In the genomic region with DNA sequence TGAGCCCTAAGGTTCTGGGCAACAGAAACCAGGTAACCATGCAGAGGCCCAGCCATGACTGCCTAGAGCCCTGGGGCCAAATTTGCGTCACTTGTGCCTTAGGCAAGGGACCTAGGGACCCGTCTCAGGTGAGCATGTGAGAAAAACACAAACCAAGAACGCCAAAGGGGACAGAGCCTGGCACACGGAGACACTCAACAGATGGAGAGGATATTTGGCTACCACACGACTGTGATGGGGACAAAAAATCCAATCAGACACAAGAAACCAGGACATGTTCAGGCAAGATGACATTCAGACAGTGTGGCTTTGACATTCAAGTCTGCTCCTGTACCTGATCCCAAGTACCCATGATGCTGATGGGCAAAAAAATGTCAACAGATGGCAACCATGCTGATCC, we compare ENCODE assay signal across 17 mouse cellular contexts. TPM values are rescaled to one million over a fixed set of nuclear protein-coding genes. Genes with fewer than 3 reads are reported as not detected.
DNase-seq lines count a peak whose midpoint lies in the region; ATAC-seq and TF ChIP-seq lines count a peak whose summit lies in the region.
"Had no signal": no experiment of that assay in that cellular context is flagged by ENCODE, and none has a peak within 500 bp of the region (broad histone marks: within the 10 kb centered on the region; RNA-seq: fewer than 3 reads in every experiment).

No protein-coding gene starts in this region.

- H3K4me1 ChIP-seq in forebrain, embryonic 13.5 days: peaks cover 78% of the 10 kb centered on the region
- H3K4me1 ChIP-seq in forebrain, embryonic 10.5 days: peaks cover 39% of the 10 kb centered on the region
- peaks cover 53% of the 10 kb centered on the region for H3K4me1 ChIP-seq in cerebellum, adult 2 months (ENCODE audit: control insufficient read depth, insufficient read depth, low read length)
- peaks cover 71% of the 10 kb centered on the region for H3K4me1 ChIP-seq in forebrain, embryonic 16.5 days (replicated peaks; ENCODE audit: control insufficient read depth, insufficient read depth, low read length)
- peaks cover 69% of the 10 kb centered on the region for H3K4me1 ChIP-seq in midbrain, embryonic 16.5 days (ENCODE audit: control insufficient read depth, insufficient read depth, low read length)

- no peak for TF ChIP-seq CTCF in cerebellum, adult 2 months (IDR thresholded peaks at IDR 0.05; ENCODE audit: borderline replicate concordance, insufficient read depth, low read depth, low read length)

- peaks cover 90% of the 10 kb centered on the region for H3K36me3 ChIP-seq in forebrain, embryonic 13.5 days (ENCODE audit: poor library complexity, severe bottlenecking)
- H3K36me3 ChIP-seq in forebrain, embryonic 10.5 days (replicated peaks): peaks cover 91% of the 10 kb centered on the region
- H3K36me3 ChIP-seq in forebrain, embryonic 16.5 days (ENCODE audit: control insufficient read depth, insufficient read depth): peaks cover 64% of the 10 kb centered on the region
- H3K36me3 ChIP-seq in midbrain, embryonic 16.5 days (ENCODE audit: control insufficient read depth, insufficient read depth, low read length): peaks cover 56% of the 10 kb centered on the region

- ATAC-seq in forebrain, embryonic 13.5 days: no peak
- ATAC-seq in forebrain, embryonic 16.5 days: no peak
- no peak for ATAC-seq in midbrain, embryonic 16.5 days
- ATAC-seq: intestine, embryonic 15.5 days had no signal

- H3K9me3 ChIP-seq in forebrain, embryonic 13.5 days (replicated peaks): no peaks in the 10 kb centered on the region; the same call in 1 of the 2 replicates
- peaks cover 15% of the 10 kb centered on the region for H3K9me3 ChIP-seq in forebrain, embryonic 10.5 days
- no peaks in the 10 kb centered on the region for H3K9me3 ChIP-seq in forebrain, embryonic 16.5 days (ENCODE audit: control insufficient read depth, low read length)
- no peaks in the 10 kb centered on the region for H3K9me3 ChIP-seq in midbrain, embryonic 16.5 days (replicated peaks; ENCODE audit: control insufficient read depth, low read length, poor library complexity, severe bottlenecking)
- H3K9me3 ChIP-seq: intestine, embryonic 15.5 days had no signal

- H3K4me2 ChIP-seq in forebrain, embryonic 13.5 days: peak overlapping the region; percentile 34
- H3K4me2 ChIP-seq in forebrain, embryonic 16.5 days (ENCODE audit: low read length): peak overlapping the region; percentile 44
- peak overlapping the region; percentile 25 for H3K4me2 ChIP-seq in midbrain, embryonic 16.5 days (ENCODE audit: low read length)
- H3K4me2 ChIP-seq: intestine, embryonic 15.5 days; limb, embryonic 12.5 days had no signal

- no peaks in the 10 kb centered on the region for H3K27me3 ChIP-seq in forebrain, embryonic 13.5 days
- peaks cover 22% of the 10 kb centered on the region; the same call in 1 of the 2 replicates for H3K27me3 ChIP-seq in forebrain, embryonic 10.5 days (ENCODE audit: poor library complexity, severe bottlenecking)
- no peaks in the 10 kb centered on the region for H3K27me3 ChIP-seq in cerebellum, adult 2 months (ENCODE audit: control insufficient read depth, insufficient read depth, low read length)
- H3K27me3 ChIP-seq in forebrain, embryonic 16.5 days (replicated peaks; ENCODE audit: control insufficient read depth, insufficient read depth, low read length): no peaks in the 10 kb centered on the region
- no peaks in the 10 kb centered on the region for H3K27me3 ChIP-seq in midbrain, embryonic 16.5 days (ENCODE audit: control insufficient read depth, insufficient read depth, low read depth, low read length)
- H3K27me3 ChIP-seq: intestine, embryonic 15.5 days; limb, embryonic 12.5 days had no signal

- H3K9ac ChIP-seq in forebrain, embryonic 13.5 days: peak overlapping the region; percentile 26
- H3K9ac ChIP-seq in forebrain, embryonic 16.5 days (replicated peaks; ENCODE audit: low read depth, low read length): no peak overlapping the region; the same call in 1 of the 2 replicates
- 0 out of 2 replicates have a peak overlapping the region, but pooled peaks have one; percentile 3 for H3K9ac ChIP-seq in midbrain, embryonic 16.5 days (ENCODE audit: low read depth, low read length)
- H3K9ac ChIP-seq: intestine, embryonic 15.5 days; limb, embryonic 12.5 days had no signal

- peak overlapping the region; percentile 12; the same call in 1 of the 2 replicates for H3K27ac ChIP-seq in forebrain, embryonic 13.5 days
- no peak overlapping the region for H3K27ac ChIP-seq in forebrain, embryonic 10.5 days
- peak overlapping the region; percentile 67 for H3K27ac ChIP-seq in cerebellum, adult 2 months (ENCODE audit: insufficient read depth, low read length)
- H3K27ac ChIP-seq in forebrain, embryonic 16.5 days (ENCODE audit: low read length): no peak overlapping the region
- H3K27ac ChIP-seq in midbrain, embryonic 16.5 days (ENCODE audit: low read length): peak overlapping the region; percentile 3; the same call in 1 of the 2 replicates
- H3K27ac ChIP-seq: gastrocnemius, adult 2 months; heart, adult 2 months; intestine, embryonic 15.5 days; limb, embryonic 12.5 days had no signal

- WGBS in forebrain, embryonic 13.5 days: 94% methylated on average over 5 of the region's 5 CpGs
- WGBS in forebrain, embryonic 10.5 days: 91% methylated on average over 5 of the region's 5 CpGs
- WGBS in cerebellum, adult 2 months: 13% methylated on average over 5 of the region's 5 CpGs
- 90% methylated on average over 5 of the region's 5 CpGs for WGBS in forebrain, embryonic 16.5 days
- WGBS in midbrain, embryonic 16.5 days: 89% methylated on average over 5 of the region's 5 CpGs

- H3K4me3 ChIP-seq in forebrain, embryonic 13.5 days: peak overlapping the region; percentile 20
- no peak overlapping the region for H3K4me3 ChIP-seq in forebrain, embryonic 10.5 days
- no peak overlapping the region for H3K4me3 ChIP-seq in cerebellum, adult 2 months (replicated peaks; ENCODE audit: insufficient read depth, low read depth, low read length)
- H3K4me3 ChIP-seq in forebrain, embryonic 16.5 days (replicated peaks; ENCODE audit: low read length): peak overlapping the region; percentile 8; the same call in 1 of the 2 replicates
- 0 out of 2 replicates have a peak overlapping the region, but pooled peaks have one; percentile 1 for H3K4me3 ChIP-seq in midbrain, embryonic 16.5 days (ENCODE audit: low read depth, low read length)
- H3K4me3 ChIP-seq: erythroblast, embryonic 14.5 days; gastrocnemius, adult 2 months; heart, adult 2 months; intestine, embryonic 15.5 days; limb, embryonic 12.5 days; myocyte had no signal

- no peak for TF ChIP-seq POLR2A in cerebellum, adult 2 months (IDR thresholded peaks at IDR 0.05; ENCODE audit: borderline replicate concordance, insufficient read depth, low read length)

- no peak for DNase-seq in forebrain, embryonic 10.5 days (ENCODE audit: extremely low spot score, low spot score)
- peak; percentile 70 to 82 for DNase-seq in cerebellum, adult 2 months
- DNase-seq in thymus, postnatal 36 days: no peak
- DNase-seq in right cerebral cortex, postnatal 14 days: no peak
- DNase-seq in ovary, postnatal 10 days (ENCODE audit: low spot score): no peak
- DNase-seq: adrenal gland, adult 8-10 months; gastrocnemius, adult 2 months; heart, adult 2 months; heart, postnatal 10 days; lung, adult 18-20 months had no signal

RNA-seq across cellular contexts. Expression of gene Nsg1, which starts 6.1 kb away (rescaled TPM):
- 636 and 754 TPM in 2 replicates for polyA plus RNA-seq in forebrain, embryonic 13.5 days (2015; fragmentation: Nextera tagmentation; extraction: Ambion mirVana)
- 112 and 114 TPM in 2 replicates for polyA plus RNA-seq in forebrain, embryonic 10.5 days (2016; fragmentation: Nextera tagmentation; extraction: Ambion mirVana)
- 1,023 and 1,122 TPM in 2 replicates for polyA plus RNA-seq in cerebellum, adult 2 months (2012; rRNA removed)
- 1,360 and 1,459 TPM in 2 replicates for polyA plus RNA-seq in forebrain, embryonic 16.5 days (2015; fragmentation: Nextera tagmentation; extraction: Ambion mirVana)
- polyA plus RNA-seq in midbrain, embryonic 16.5 days (2015; fragmentation: Nextera tagmentation; extraction: Ambion mirVana): 1,570 and 1,631 TPM in 2 replicates
- polyA plus RNA-seq: erythroblast, embryonic 14.5 days had no signal

Comparison
In these comparisons a context has a peak if more than half of its experiments do, and no peak if none do; other contexts are left out.
1. H3K27ac ChIP-seq: peak in forebrain, embryonic 13.5 days (single experiment), cerebellum, adult 2 months (single experiment) and midbrain, embryonic 16.5 days (single experiment); none in forebrain, embryonic 10.5 days (single experiment) and forebrain, embryonic 16.5 days (single experiment).
2. H3K4me3 ChIP-seq: peak in forebrain, embryonic 13.5 days (single experiment), forebrain, embryonic 16.5 days (single experiment) and midbrain, embryonic 16.5 days (single experiment); none in forebrain, embryonic 10.5 days (single experiment) and cerebellum, adult 2 months (single experiment).
3. DNase-seq: peak in cerebellum, adult 2 months (2 of 2); none in forebrain, embryonic 10.5 days (single experiment), thymus, postnatal 36 days (0 of 2), right cerebral cortex, postnatal 14 days (single experiment) and ovary, postnatal 10 days (single experiment).
4. Peak in every context shown above with its lines, with median percentiles within 50 percentile points of each other: H3K4me2 ChIP-seq.